Mouse (Mus musculus) forebrain, embryonic 10.5 days (tissue): ENCODE measurements around the gene Fbxo36. TPM values are rescaled to one million over a fixed set of nuclear protein-coding genes. Genes with fewer than 3 reads are reported as not detected.

Source experiments
- DNase-seq: peaks from one replicate; pipeline ENCODE4 v3.0.0-alpha.2; 2017; ENCODE audit warnings: low spot score; ENCODE audit errors: extremely low spot score
- H3K27ac ChIP-seq: fragments of 300-500 bp; sonication (generic); 2 replicates; pipeline ENCODE4 v1.5.1; 2016; ENCODE audit warnings: mild to moderate bottlenecking
- H3K27me3 ChIP-seq: fragments of 300-500 bp; sonication (generic); 2 replicates; pipeline ENCODE4 v1.6.1; 2016; ENCODE audit warnings: mild to moderate bottlenecking; ENCODE audit not compliant: poor library complexity, severe bottlenecking
- H3K36me3 ChIP-seq: fragments of 300-500 bp; sonication (generic); replicated peaks from 2 replicates; pipeline ENCODE4 v1.6.1; 2016; ENCODE audit warnings: mild to moderate bottlenecking, moderate library complexity
- H3K4me1 ChIP-seq: fragments of 300-500 bp; sonication (generic); 2 replicates; pipeline ENCODE4 v1.6.1; 2016
- H3K4me3 ChIP-seq: fragments of 300-500 bp; sonication (generic); 2 replicates; pipeline ENCODE4 v1.5.1; 2016; ENCODE audit warnings: mild to moderate bottlenecking, moderate library complexity
- H3K9me3 ChIP-seq: fragments of 300-500 bp; sonication (generic); 2 replicates; pipeline ENCODE4 v1.6.1; 2016; ENCODE audit warnings: mild to moderate bottlenecking, moderate library complexity
- WGBS: fragments of 180-500 bp; shearing (Covaris S2); methylation state at CpG from one replicate; pipeline ENCODE4 v1.1.7; 2016; 5-methylcytosine and 5-hydroxymethylcytosine counted together
- polyA plus RNA-seq: library from polyadenylated mRNA; unstranded; fragments of >200 nt; fragmentation: Nextera tagmentation; extraction: Ambion mirVana; gene quantifications from 2 replicates; pipeline ENCODE4 v1.2.1, GENCODE M21; 2016

The Fbxo36 gene
- polyA plus RNA-seq, 1 experiment from 2014 or later, result 10.2 TPM

- no peaks in the 10 kb centered on the region for H3K27me3 ChIP-seq
- H3K27ac ChIP-seq, result no peak overlapping the region
- no peak for DNase-seq
- no peak overlapping the region for H3K4me3 ChIP-seq
- peaks cover 4% of the 10 kb centered on the region; the same call in 1 of the 2 replicates for H3K9me3 ChIP-seq
- H3K4me1 ChIP-seq, result peaks cover 9% of the 10 kb centered on the region
- no peaks in the 10 kb centered on the region for H3K36me3 ChIP-seq
- 96% methylated on average over 4 of the region's 4 CpGs for WGBS
Observed at GRCm38 (mm10) chr1:84882937-84883336, 43.3 kb downstream of the Fbxo36 start.

- Histone ChIP-seq H3K4me1 (peaks cover 9% of the 10 kb centered on the region), H3K36me3 (no peaks in the 10 kb centered on the region), H3K4me3 (no peak overlapping the region), H3K27me3 (no peaks in the 10 kb centered on the region), H3K9me3 (peaks cover 4% of the 10 kb centered on the region; the same call in 1 of the 2 replicates), H3K27ac (no peak overlapping the region)
- 81% methylated on average over 4 of the region's 4 CpGs for WGBS
- DNase-seq, result no peak
Observed at GRCm38 (mm10) chr1:84883889-84884288, 44.2 kb downstream of the Fbxo36 start.

- Histone ChIP-seq H3K4me3 (no peak overlapping the region), H3K9me3 (peaks cover 4% of the 10 kb centered on the region; the same call in 1 of the 2 replicates), H3K36me3 (no peaks in the 10 kb centered on the region), H3K27ac (no peak overlapping the region), H3K27me3 (no peaks in the 10 kb centered on the region), H3K4me1 (peaks cover 21% of the 10 kb centered on the region)
- 86% methylated on average over 3 of the region's 3 CpGs for WGBS
- DNase-seq, result no peak
Observed at GRCm38 (mm10) chr1:84885174-84885573, 45.5 kb downstream of the Fbxo36 start.

GRCm38 (mm10) chr1:84885921-84886320, 46.3 kb downstream of the Fbxo36 start:
- DNase-seq, result no peak
- Histone ChIP-seq H3K27ac (no peak overlapping the region), H3K4me1 (peaks cover 29% of the 10 kb centered on the region), H3K4me3 (no peak overlapping the region), H3K36me3 (no peaks in the 10 kb centered on the region), H3K27me3 (no peaks in the 10 kb centered on the region), H3K9me3 (peaks cover 4% of the 10 kb centered on the region; the same call in 1 of the 2 replicates)
- WGBS, result 91% methylated on average over 6 of the region's 6 CpGs

- no peak for DNase-seq
- no peaks in the 10 kb centered on the region for H3K36me3 ChIP-seq
- H3K4me1 ChIP-seq, result peaks cover 21% of the 10 kb centered on the region
- 43% methylated on average over 8 of the region's 8 CpGs for WGBS
- H3K4me3 ChIP-seq, result peak overlapping the region; percentile 19; the same call in 1 of the 2 replicates
- H3K27me3 ChIP-seq, result no peaks in the 10 kb centered on the region
- peaks cover 9% of the 10 kb centered on the region; the same call in 1 of the 2 replicates for H3K9me3 ChIP-seq
- H3K27ac ChIP-seq, result peak overlapping the region; percentile 84
Observed at GRCm38 (mm10) chr1:84889330-84890004, 49.8 kb downstream of the Fbxo36 start.

- DNase-seq, result peak; percentile 65
- H3K4me1 ChIP-seq, result peaks cover 21% of the 10 kb centered on the region
- peak overlapping the region; percentile 19; the same call in 1 of the 2 replicates for H3K4me3 ChIP-seq
Observed at GRCm38 (mm10) chr1:84890005-84890393, 50.4 kb downstream of the Fbxo36 start.

GRCm38 (mm10) chr1:84890503-84890902, 50.9 kb downstream of the Fbxo36 start:
- no peaks in the 10 kb centered on the region for H3K36me3 ChIP-seq
- H3K27ac ChIP-seq, result peak overlapping the region; percentile 84
- 65% methylated on average over 7 of the region's 7 CpGs for WGBS
- H3K4me1 ChIP-seq, result peaks cover 21% of the 10 kb centered on the region
- no peaks in the 10 kb centered on the region for H3K27me3 ChIP-seq
- H3K4me3 ChIP-seq, result no peak overlapping the region
- H3K9me3 ChIP-seq, result peaks cover 9% of the 10 kb centered on the region; the same call in 1 of the 2 replicates
- peak; percentile 24 for DNase-seq

More at GRCm38 (mm10) chr1:84890005-84890393, 50.4 kb downstream of the Fbxo36 start:
- no peaks in the 10 kb centered on the region for H3K27me3 ChIP-seq
- H3K36me3 ChIP-seq, result no peaks in the 10 kb centered on the region
- 8% methylated on average over 7 of the region's 7 CpGs for WGBS
- H3K9me3 ChIP-seq, result peaks cover 9% of the 10 kb centered on the region; the same call in 1 of the 2 replicates
- peak overlapping the region; percentile 84 for H3K27ac ChIP-seq

GRCm38 (mm10) chr1:84891746-84892145, 52.1 kb downstream of the Fbxo36 start:
- peaks cover 21% of the 10 kb centered on the region for H3K4me1 ChIP-seq
- no peak overlapping the region for H3K27ac ChIP-seq
- H3K9me3 ChIP-seq, result peaks cover 6% of the 10 kb centered on the region; the same call in 1 of the 2 replicates
- no peaks in the 10 kb centered on the region for H3K36me3 ChIP-seq
- H3K27me3 ChIP-seq, result no peaks in the 10 kb centered on the region
- DNase-seq, result no peak
- 91% methylated on average over 9 of the region's 9 CpGs for WGBS
- H3K4me3 ChIP-seq, result no peak overlapping the region

GRCm38 (mm10) chr1:84897364-84897763, 57.7 kb downstream of the Fbxo36 start:
- Histone ChIP-seq H3K27ac (no peak overlapping the region), H3K9me3 (no peaks in the 10 kb centered on the region), H3K27me3 (no peaks in the 10 kb centered on the region), H3K4me3 (no peak overlapping the region), H3K36me3 (no peaks in the 10 kb centered on the region), H3K4me1 (no peaks in the 10 kb centered on the region)
- 86% methylated on average over 6 of the region's 6 CpGs for WGBS
- DNase-seq, result no peak

- no peak for DNase-seq
- Histone ChIP-seq H3K9me3 (no peaks in the 10 kb centered on the region), H3K27me3 (no peaks in the 10 kb centered on the region), H3K4me1 (no peaks in the 10 kb centered on the region), H3K4me3 (no peak overlapping the region), H3K36me3 (no peaks in the 10 kb centered on the region), H3K27ac (no peak overlapping the region)
- WGBS, result 93% methylated on average over 6 of the region's 6 CpGs
Observed at GRCm38 (mm10) chr1:84899156-84899555, 59.5 kb downstream of the Fbxo36 start.

- no peaks in the 10 kb centered on the region for H3K36me3 ChIP-seq
- H3K4me1 ChIP-seq, result no peaks in the 10 kb centered on the region
- H3K4me3 ChIP-seq, result no peak overlapping the region
- no peaks in the 10 kb centered on the region for H3K9me3 ChIP-seq
- no peaks in the 10 kb centered on the region for H3K27me3 ChIP-seq
- DNase-seq, result no peak
- H3K27ac ChIP-seq, result no peak overlapping the region
- WGBS, result 65% methylated on average over 2 of the region's 2 CpGs
Observed at GRCm38 (mm10) chr1:84904467-84904866, 64.8 kb downstream of the Fbxo36 start.

- H3K4me1 ChIP-seq, result 0 out of 2 replicates have a peak, but pooled peaks cover 3% of the 10 kb centered on the region
- H3K9me3 ChIP-seq, result no peaks in the 10 kb centered on the region
- no peaks in the 10 kb centered on the region for H3K27me3 ChIP-seq
- 78% methylated on average over 8 of the region's 8 CpGs for WGBS
- no peak overlapping the region for H3K27ac ChIP-seq
- no peaks in the 10 kb centered on the region for H3K36me3 ChIP-seq
- DNase-seq, result no peak
- H3K4me3 ChIP-seq, result no peak overlapping the region
Observed at GRCm38 (mm10) chr1:84910177-84910804, 70.7 kb downstream of the Fbxo36 start.

- Histone ChIP-seq H3K36me3 (no peaks in the 10 kb centered on the region), H3K4me3 (no peak overlapping the region), H3K27ac (no peak overlapping the region), H3K4me1 (0 out of 2 replicates have a peak, but pooled peaks cover 3% of the 10 kb centered on the region), H3K9me3 (no peaks in the 10 kb centered on the region), H3K27me3 (no peaks in the 10 kb centered on the region)
- 95% methylated on average over 11 of the region's 11 CpGs for WGBS
- no peak for DNase-seq
Observed at GRCm38 (mm10) chr1:84912571-84912970, 72.9 kb downstream of the Fbxo36 start.
